Mouse (Mus musculus) spleen, adult 12 weeks (tissue): ENCODE results near the gene Vsx1.

Experiments
- DNase-seq: peaks from one replicate; pipeline ENCODE4 v3.0.0; 2022; ENCODE audit warnings: low spot score

Gene Vsx1

GRCm38 (mm10) chr2:150643726-150644415 lies 45.3 kb downstream of the Vsx1 start:
- DNase-seq, result no peak

DNA sequence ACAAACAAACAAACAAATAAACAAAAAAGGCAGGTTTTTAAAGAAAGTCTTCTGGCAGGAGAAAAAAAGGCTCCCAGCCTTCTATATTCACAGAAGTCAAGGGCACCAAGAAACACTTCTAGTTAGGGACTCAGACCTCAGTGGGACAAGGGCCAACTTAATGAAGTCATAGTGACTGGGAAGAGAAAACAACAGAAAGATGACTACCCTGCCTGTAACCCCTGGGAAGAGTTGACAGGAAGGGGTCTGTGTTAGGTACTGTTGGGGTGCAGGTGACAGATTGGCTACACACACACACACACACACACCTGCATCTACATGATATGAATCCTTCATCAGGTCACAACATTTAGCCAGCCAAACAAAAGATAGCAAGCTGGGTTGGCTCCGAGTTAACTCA lies 46.0 kb downstream of the Vsx1 start:
- DNase-seq, result no peak

GRCm38 (mm10) chr2:150638370-150638733 lies 50.8 kb downstream of the Vsx1 start:
- no peak for DNase-seq

DNA sequence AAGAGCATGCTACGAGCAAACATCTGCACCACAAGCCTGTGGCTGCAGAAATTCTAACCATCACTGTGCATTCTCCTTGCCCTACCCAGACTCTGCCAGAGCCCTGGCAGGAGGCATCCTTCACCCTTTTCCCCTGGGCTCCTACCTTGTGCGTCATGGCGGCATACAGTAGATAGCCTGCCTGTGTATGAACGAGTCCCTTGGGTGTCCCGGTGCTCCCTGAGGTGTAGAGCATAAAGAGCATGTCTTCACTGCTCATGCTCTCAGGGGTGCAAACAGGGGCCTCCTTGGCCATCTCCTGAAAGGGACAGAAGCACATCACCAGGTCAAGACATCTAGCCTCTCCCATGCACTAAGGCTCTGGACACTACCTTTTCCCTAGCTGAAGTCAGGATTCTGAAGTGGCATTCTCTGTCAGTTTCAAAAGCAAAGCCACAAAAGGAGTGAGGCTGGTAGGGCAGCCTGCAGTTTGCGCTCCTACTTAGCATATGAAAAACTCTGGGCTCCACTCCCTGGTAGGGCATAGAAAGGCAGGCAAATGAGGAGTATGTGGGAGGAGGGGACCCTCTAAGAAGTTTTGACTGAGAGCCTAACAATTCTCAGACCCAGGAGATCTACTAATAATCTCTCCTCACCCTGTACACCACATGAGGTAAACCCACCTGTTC lies 51.3 kb downstream of the Vsx1 start:
- DNase-seq, result no peak

DNA sequence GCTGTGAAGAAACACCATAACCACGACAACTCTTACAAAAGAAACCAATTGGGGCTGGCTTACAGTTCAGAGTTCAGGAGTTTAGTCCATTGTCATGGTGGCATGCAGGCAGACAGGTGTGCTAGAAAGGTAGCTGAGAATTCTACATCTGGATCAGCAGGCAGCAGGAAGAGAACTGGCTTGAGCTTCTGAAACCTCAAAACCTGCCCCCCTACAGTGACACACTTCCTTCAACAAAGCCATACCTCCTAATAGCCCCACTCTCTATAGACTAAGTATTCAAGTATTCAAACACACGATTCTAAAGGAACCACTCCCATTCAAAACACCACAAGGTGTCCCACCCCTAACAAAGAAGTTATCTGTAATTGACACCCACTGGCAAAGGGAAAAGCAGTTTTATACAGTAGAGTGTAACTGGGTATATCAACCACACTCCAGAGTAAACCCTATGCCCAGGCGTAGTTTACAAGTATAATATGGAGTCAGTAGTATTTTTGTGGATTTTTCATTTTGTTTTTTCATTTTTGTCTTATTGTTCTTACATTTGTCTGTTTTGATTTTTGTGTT lies 53.2 kb downstream of the Vsx1 start:
- no peak for DNase-seq
